Mouse (Mus musculus) C2C12 (cell line): ENCODE measurements around the gene Gm10801.

Source experiments
- CEBPB ChIP-seq: IDR thresholded peaks from one replicate; pipeline ENCODE4 v1.6.1; 2011; ENCODE audit warnings: low read depth, mild to moderate bottlenecking, control low read depth, moderate library complexity
- CTCF ChIP-seq: IDR thresholded peaks from one replicate; pipeline ENCODE4 v1.5.1; 2011; ENCODE audit not compliant: control insufficient read depth, insufficient read depth, insufficient read length
- FOSL1 ChIP-seq: IDR thresholded peaks from one replicate; pipeline ENCODE4 v1.8.0; 2011; ENCODE audit warnings: mild to moderate bottlenecking, low read length; ENCODE audit not compliant: poor library complexity, insufficient read depth, severe bottlenecking
- MAX ChIP-seq: IDR thresholded peaks from one replicate; pipeline ENCODE4 v1.6.1; 2011; ENCODE audit warnings: mild to moderate bottlenecking, control low read depth
- MYOD1 ChIP-seq: IDR thresholded peaks from one replicate; pipeline ENCODE4 v1.6.1; 2011; ENCODE audit warnings: low read depth; ENCODE audit not compliant: control insufficient read depth, insufficient read length
- MYOG ChIP-seq: IDR thresholded peaks from one replicate; pipeline ENCODE4 v1.6.1; 2011; ENCODE audit not compliant: control insufficient read depth, insufficient read length; ENCODE audit errors: extremely low read depth
- USF1 ChIP-seq: IDR thresholded peaks from one replicate; pipeline ENCODE4 v1.6.1; 2011; ENCODE audit warnings: low read depth, mild to moderate bottlenecking, control low read depth, moderate library complexity

GRCm38 (mm10) chr2:98697533-98697932 is 35.5 kb downstream of the Gm10801 start:
- TF ChIP-seq CTCF (no peak), MAX (no peak), MYOD1 (no peak), MYOG (no peak), USF1 (no peak), CEBPB (no peak), FOSL1 (no peak)
